29 mouse cellular contexts compared by ENCODE assay signal in genomic region chr3:148832001-148832400, GRCm38 (mm10).
A peak's percentile ranks its signal among the peaks of the same experiment; 100 is the strongest.
DNase-seq lines count a peak whose midpoint lies in the region; ATAC-seq and TF ChIP-seq lines count a peak whose summit lies in the region.
"Had no signal": no experiment of that assay in that cellular context is flagged by ENCODE, and none has a peak within 500 bp of the region (broad histone marks: within the 10 kb centered on the region; RNA-seq: fewer than 3 reads in every experiment).

No protein-coding gene starts in this region.

- no peaks in the 10 kb centered on the region for H3K9me3 ChIP-seq in forebrain, embryonic 13.5 days (replicated peaks)
- H3K9me3 ChIP-seq in forebrain, postnatal 0 days (ENCODE audit: low read length) = no peaks in the 10 kb centered on the region
- H3K9me3 ChIP-seq in hindbrain, embryonic 14.5 days (ENCODE audit: control insufficient read depth, low read length) = no peaks in the 10 kb centered on the region
- no peaks in the 10 kb centered on the region for H3K9me3 ChIP-seq in hindbrain, embryonic 16.5 days (ENCODE audit: control insufficient read depth, low read length)
- no peaks in the 10 kb centered on the region for H3K9me3 ChIP-seq in neural tube, embryonic 13.5 days
- H3K9me3 ChIP-seq: embryonic facial prominence, embryonic 12.5 days; heart, embryonic 15.5 days; kidney, embryonic 15.5 days; limb, embryonic 13.5 days; liver, embryonic 13.5 days; megakaryocyte, embryonic 14.5 days; stomach, embryonic 15.5 days had no signal

- no peak for DNase-seq in forebrain, postnatal 0 days
- no peak for DNase-seq in hindbrain, embryonic 14.5 days (ENCODE audit: low spot score)
- DNase-seq in neural tube, embryonic 10.5 days (ENCODE audit: extremely low spot score, low spot score) = no peak
- no peak for DNase-seq in layer of hippocampus, postnatal 36 days
- no peak for DNase-seq in gastrocnemius, postnatal 36 days
- DNase-seq: adrenal gland, adult 8-10 months; cerebellum, adult 11 months; cerebellum, adult 9-10 months; embryo, embryonic 11 days; gastrocnemius, postnatal 10 days; kidney, adult 11 months; kidney, postnatal 25 days; liver, embryonic 13.5 days; lung, adult 18-20 months; lung, postnatal 4 days; right cerebral cortex, postnatal 25 days; thymus, postnatal 14 days had no signal

- no peak; the same call in 1 of the 2 replicates for ATAC-seq in forebrain, embryonic 13.5 days
- no peak for ATAC-seq in forebrain, postnatal 0 days
- ATAC-seq in hindbrain, embryonic 14.5 days (ENCODE audit: low FRiP score) = 0 out of 2 replicates have a peak, but pooled peaks have one; percentile 37
- ATAC-seq in hindbrain, embryonic 16.5 days = no peak
- no peak for ATAC-seq in neural tube, embryonic 13.5 days (ENCODE audit: low read depth)
- ATAC-seq: inflammation-experienced regulatory T-cells, adult 6 months; lung, postnatal 0 days had no signal

- peaks cover 49% of the 10 kb centered on the region for H3K36me3 ChIP-seq in forebrain, embryonic 13.5 days (ENCODE audit: poor library complexity, severe bottlenecking)
- peaks cover 42% of the 10 kb centered on the region for H3K36me3 ChIP-seq in forebrain, postnatal 0 days (ENCODE audit: insufficient read depth)
- H3K36me3 ChIP-seq in hindbrain, embryonic 14.5 days (replicated peaks; ENCODE audit: control insufficient read depth, insufficient read depth) = peaks cover 51% of the 10 kb centered on the region
- H3K36me3 ChIP-seq in hindbrain, embryonic 16.5 days (ENCODE audit: control insufficient read depth, insufficient read depth, low read length) = peaks cover 26% of the 10 kb centered on the region
- H3K36me3 ChIP-seq in neural tube, embryonic 13.5 days = peaks cover 63% of the 10 kb centered on the region
- H3K36me3 ChIP-seq: G1E had no signal

- H3K4me2 ChIP-seq in forebrain, embryonic 13.5 days = no peak overlapping the region
- no peak overlapping the region for H3K4me2 ChIP-seq in forebrain, postnatal 0 days (ENCODE audit: low read depth)
- no peak overlapping the region for H3K4me2 ChIP-seq in hindbrain, embryonic 14.5 days (replicated peaks)
- no peak overlapping the region for H3K4me2 ChIP-seq in hindbrain, embryonic 16.5 days (ENCODE audit: low read length)
- no peak overlapping the region for H3K4me2 ChIP-seq in neural tube, embryonic 13.5 days
- H3K4me2 ChIP-seq: embryonic facial prominence, embryonic 12.5 days; heart, embryonic 15.5 days; kidney, embryonic 15.5 days; limb, embryonic 13.5 days; liver, embryonic 13.5 days; stomach, embryonic 15.5 days had no signal

- 0 out of 2 replicates have a peak, but pooled peaks cover 5% of the 10 kb centered on the region for H3K4me1 ChIP-seq in forebrain, embryonic 13.5 days
- no peaks in the 10 kb centered on the region for H3K4me1 ChIP-seq in forebrain, postnatal 0 days (ENCODE audit: insufficient read depth)
- 0 out of 2 replicates have a peak, but pooled peaks cover 6% of the 10 kb centered on the region for H3K4me1 ChIP-seq in hindbrain, embryonic 14.5 days (replicated peaks; ENCODE audit: control insufficient read depth, insufficient read depth, low read length)
- H3K4me1 ChIP-seq in hindbrain, embryonic 16.5 days (ENCODE audit: control insufficient read depth, insufficient read depth, low read depth, low read length) = no peaks in the 10 kb centered on the region
- peaks cover 5% of the 10 kb centered on the region; the same call in 1 of the 2 replicates for H3K4me1 ChIP-seq in neural tube, embryonic 13.5 days (replicated peaks)
- H3K4me1 ChIP-seq: embryonic facial prominence, embryonic 12.5 days; kidney, embryonic 15.5 days; liver, embryonic 13.5 days; megakaryocyte, embryonic 14.5 days; stomach, embryonic 15.5 days had no signal

- whole genome bisulfite sequencing in forebrain, embryonic 13.5 days = 66% methylated on average over 4 of the region's 4 CpGs
- 64% methylated on average over 4 of the region's 4 CpGs for WGBS in forebrain, postnatal 0 days
- WGBS in hindbrain, embryonic 14.5 days = 59% methylated on average over 4 of the region's 4 CpGs
- WGBS in hindbrain, embryonic 16.5 days = 61% methylated on average over 4 of the region's 4 CpGs
- 60% methylated on average over 4 of the region's 4 CpGs for WGBS in neural tube, embryonic 13.5 days

- TF ChIP-seq CTCF in forebrain, postnatal 0 days (IDR thresholded peaks at IDR 0.05; ENCODE audit: low read depth) = no peak

- intact Hi-C loops in gastrocnemius, postnatal 36 days (cut with DNase I) = no loop called here

- no peak overlapping the region for H3K4me3 ChIP-seq in forebrain, embryonic 13.5 days
- no peak overlapping the region for H3K4me3 ChIP-seq in forebrain, postnatal 0 days (ENCODE audit: low read depth, low read length)
- H3K4me3 ChIP-seq in hindbrain, embryonic 14.5 days (replicated peaks; ENCODE audit: low read length) = no peak overlapping the region
- no peak overlapping the region for H3K4me3 ChIP-seq in hindbrain, embryonic 16.5 days (ENCODE audit: low read length)
- H3K4me3 ChIP-seq in neural tube, embryonic 13.5 days = no peak overlapping the region
- H3K4me3 ChIP-seq: embryonic facial prominence, embryonic 12.5 days; heart, embryonic 15.5 days; kidney, embryonic 15.5 days; limb, embryonic 13.5 days; liver, embryonic 13.5 days; megakaryocyte, embryonic 14.5 days; stomach, embryonic 15.5 days had no signal

- H3K27me3 ChIP-seq in forebrain, embryonic 13.5 days = no peaks in the 10 kb centered on the region
- H3K27me3 ChIP-seq in forebrain, postnatal 0 days (ENCODE audit: insufficient read depth, low read length) = no peaks in the 10 kb centered on the region
- no peaks in the 10 kb centered on the region for H3K27me3 ChIP-seq in hindbrain, embryonic 14.5 days (ENCODE audit: control insufficient read depth, insufficient read depth, low read length)
- no peaks in the 10 kb centered on the region for H3K27me3 ChIP-seq in hindbrain, embryonic 16.5 days (replicated peaks; ENCODE audit: control insufficient read depth, insufficient read depth, low read length)
- no peaks in the 10 kb centered on the region for H3K27me3 ChIP-seq in neural tube, embryonic 13.5 days
- H3K27me3 ChIP-seq: embryonic facial prominence, embryonic 12.5 days; heart, embryonic 15.5 days; kidney, embryonic 15.5 days; limb, embryonic 13.5 days; liver, embryonic 13.5 days; megakaryocyte, embryonic 14.5 days; stomach, embryonic 15.5 days had no signal

- H3K9ac ChIP-seq in forebrain, embryonic 13.5 days = no peak overlapping the region
- H3K9ac ChIP-seq in forebrain, postnatal 0 days = no peak overlapping the region
- H3K9ac ChIP-seq in hindbrain, embryonic 14.5 days = no peak overlapping the region
- no peak overlapping the region for H3K9ac ChIP-seq in hindbrain, embryonic 16.5 days (ENCODE audit: low read depth, low read length)
- no peak overlapping the region for H3K9ac ChIP-seq in neural tube, embryonic 13.5 days
- H3K9ac ChIP-seq: embryonic facial prominence, embryonic 12.5 days; heart, embryonic 15.5 days; kidney, embryonic 15.5 days; limb, embryonic 13.5 days; liver, embryonic 13.5 days; stomach, embryonic 15.5 days had no signal

- peak overlapping the region; percentile 31; the same call in 1 of the 2 replicates for H3K27ac ChIP-seq in forebrain, embryonic 13.5 days
- H3K27ac ChIP-seq in forebrain, postnatal 0 days (ENCODE audit: low read depth, low read length) = no peak overlapping the region
- H3K27ac ChIP-seq in hindbrain, embryonic 14.5 days = peak overlapping the region; percentile 64
- H3K27ac ChIP-seq in hindbrain, embryonic 16.5 days (ENCODE audit: low read depth, low read length) = no peak overlapping the region
- H3K27ac ChIP-seq in neural tube, embryonic 13.5 days (replicated peaks) = 0 out of 2 replicates have a peak overlapping the region, but pooled peaks have one; percentile 33
- H3K27ac ChIP-seq: embryonic facial prominence, embryonic 12.5 days; heart, embryonic 15.5 days; kidney, embryonic 15.5 days; limb, embryonic 13.5 days; liver, embryonic 13.5 days; stomach, embryonic 15.5 days had no signal

Comparison
In these comparisons a context has a peak if more than half of its experiments do, and no peak if none do; other contexts are left out.
1. H3K27ac ChIP-seq: peak in forebrain, embryonic 13.5 days (single experiment), hindbrain, embryonic 14.5 days (single experiment) and neural tube, embryonic 13.5 days (single experiment); none in forebrain, postnatal 0 days (single experiment) and hindbrain, embryonic 16.5 days (single experiment).